Mouse (Mus musculus): ENCODE measurements around the gene Rdh5.
A peak's percentile ranks its signal among the peaks of the same experiment; 100 is the strongest.

GRCm38 (mm10) chr10:128945675-128946074 lies 23.0 kb upstream of the Rdh5 start:
- no peak for TF ChIP-seq POLR2A (IDR thresholded peaks at IDR 0.05; ENCODE audit: borderline replicate concordance, insufficient read depth, low read length)
- peak; percentile 76 for TF ChIP-seq CTCF (IDR thresholded peaks at IDR 0.05; ENCODE audit: borderline replicate concordance, insufficient read depth, low read depth, low read length)
